Mouse (Mus musculus): ENCODE results near the gene Fbxo28. TPM values are rescaled to one million over a fixed set of nuclear protein-coding genes. Genes with fewer than 3 reads are reported as not detected.
A peak's percentile ranks its signal among the peaks of the same experiment; 100 is the strongest.

The Fbxo28 gene
- polyA plus RNA-seq, 1 experiment from 2014 or later, result 26.4 TPM

DNA sequence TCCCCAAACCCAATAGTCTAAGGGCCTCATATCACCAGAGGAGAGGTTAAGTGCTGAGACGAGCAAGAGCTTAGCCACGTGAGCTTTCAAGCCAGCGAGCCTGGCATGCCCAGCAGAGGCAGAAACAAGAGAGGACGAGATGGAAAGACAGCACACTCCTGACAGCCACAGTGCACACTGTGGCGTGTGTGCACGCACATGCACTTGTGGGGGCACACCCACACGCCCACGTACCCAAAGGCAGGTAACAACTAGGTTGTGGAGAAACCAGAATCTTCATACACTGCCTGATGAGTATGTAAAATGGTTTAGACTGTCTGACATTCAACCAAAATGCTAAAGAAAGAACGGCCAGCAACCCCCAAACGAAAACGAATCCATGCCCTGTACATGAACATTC is 60.9 kb downstream of the Fbxo28 start:
- H3K27me3 ChIP-seq (ENCODE audit: control insufficient read depth, insufficient read depth, low read length), result no peaks in the 10 kb centered on the region
- peaks cover 12% of the 10 kb centered on the region; the same call in 1 of the 2 replicates for H3K36me3 ChIP-seq (ENCODE audit: control insufficient read depth, insufficient read depth, low read length)
- H3K27ac ChIP-seq (replicated peaks; ENCODE audit: low read depth, low read length), result no peak overlapping the region
- no peak for DNase-seq (ENCODE audit: low spot score)
- H3K4me1 ChIP-seq (ENCODE audit: control insufficient read depth, insufficient read depth, low read length), result peaks cover 8% of the 10 kb centered on the region
- ATAC-seq (ENCODE audit: insufficient number of reproducible peaks, low FRiP score, low TSS enrichment, low read depth), result no peak
- 50% methylated on average over 11 of the region's 11 CpGs for WGBS
- no peaks in the 10 kb centered on the region for H3K9me3 ChIP-seq (ENCODE audit: control insufficient read depth, low read length)
- H3K4me3 ChIP-seq (ENCODE audit: low read depth, low read length), result no peak overlapping the region
- no peak overlapping the region for H3K9ac ChIP-seq (ENCODE audit: low read length)
- peak overlapping the region; percentile 71 for H3K4me2 ChIP-seq (ENCODE audit: low read depth, severe bottlenecking)

DNA sequence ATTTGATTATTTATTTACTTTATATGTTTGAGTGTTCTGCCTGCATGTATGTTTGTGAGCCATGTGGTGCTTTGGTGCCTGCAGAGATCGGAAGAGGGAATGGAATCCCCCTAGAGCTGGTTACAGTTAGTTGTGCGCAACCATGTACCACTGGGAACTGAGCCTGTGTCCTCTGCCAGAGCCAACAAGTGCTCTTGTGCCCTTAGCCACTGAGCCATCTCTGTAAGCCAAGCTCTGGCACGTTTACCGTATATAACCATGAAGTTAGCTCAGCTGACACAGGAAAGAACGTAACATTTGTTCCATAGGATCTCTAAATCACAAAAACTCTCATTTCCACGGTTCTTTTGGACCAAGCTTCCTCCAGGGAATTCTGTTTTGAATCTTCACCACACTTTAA is 61.4 kb downstream of the Fbxo28 start:
- WGBS, result 84% methylated on average over 6 of the region's 6 CpGs
- no peak overlapping the region for H3K4me3 ChIP-seq (ENCODE audit: low read depth, low read length)
- peaks cover 14% of the 10 kb centered on the region; the same call in 1 of the 2 replicates for H3K36me3 ChIP-seq (ENCODE audit: control insufficient read depth, insufficient read depth, low read length)
- no peak overlapping the region for H3K27ac ChIP-seq (replicated peaks; ENCODE audit: low read depth, low read length)
- H3K4me1 ChIP-seq (ENCODE audit: control insufficient read depth, insufficient read depth, low read length), result peaks cover 8% of the 10 kb centered on the region
- DNase-seq (ENCODE audit: low spot score) (no peak), ATAC-seq (ENCODE audit: insufficient number of reproducible peaks, low FRiP score, low TSS enrichment, low read depth) (no peak)
- H3K9me3 ChIP-seq (ENCODE audit: control insufficient read depth, low read length), result no peaks in the 10 kb centered on the region
- no peak overlapping the region for H3K4me2 ChIP-seq (ENCODE audit: low read depth, severe bottlenecking)
- H3K27me3 ChIP-seq (ENCODE audit: control insufficient read depth, insufficient read depth, low read length), result no peaks in the 10 kb centered on the region
- no peak overlapping the region for H3K9ac ChIP-seq (ENCODE audit: low read length)

DNA sequence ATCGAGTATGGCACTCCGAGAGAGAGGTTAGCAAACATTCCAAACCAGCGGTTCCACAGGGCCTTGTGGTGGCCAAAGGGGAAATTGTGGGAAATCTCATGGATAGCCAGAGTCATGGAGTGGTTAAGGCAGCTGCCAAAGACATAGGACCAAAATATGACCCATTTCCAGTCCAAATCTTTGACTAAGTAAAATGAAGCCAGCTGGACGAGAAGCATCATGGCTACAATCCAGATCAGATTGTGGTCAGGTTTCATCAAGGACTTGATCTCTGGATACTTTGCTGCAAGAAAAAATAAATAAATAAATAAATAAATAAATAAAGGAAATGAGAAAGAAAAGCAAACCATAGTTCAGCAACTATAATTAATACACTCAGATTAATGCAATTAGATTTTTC is 62.0 kb downstream of the Fbxo28 start:
- H3K9me3 ChIP-seq (ENCODE audit: control insufficient read depth, low read length), result no peaks in the 10 kb centered on the region
- 94% methylated on average over 4 of the region's 4 CpGs for WGBS
- H3K9ac ChIP-seq (ENCODE audit: low read length), result no peak overlapping the region
- no peak overlapping the region for H3K27ac ChIP-seq (replicated peaks; ENCODE audit: low read depth, low read length)
- H3K4me1 ChIP-seq (ENCODE audit: control insufficient read depth, insufficient read depth, low read length), result peaks cover 8% of the 10 kb centered on the region
- DNase-seq (ENCODE audit: low spot score) (no peak), ATAC-seq (ENCODE audit: insufficient number of reproducible peaks, low FRiP score, low TSS enrichment, low read depth) (no peak)
- H3K4me2 ChIP-seq (ENCODE audit: low read depth, severe bottlenecking), result no peak overlapping the region
- peaks cover 14% of the 10 kb centered on the region; the same call in 1 of the 2 replicates for H3K36me3 ChIP-seq (ENCODE audit: control insufficient read depth, insufficient read depth, low read length)
- no peaks in the 10 kb centered on the region for H3K27me3 ChIP-seq (ENCODE audit: control insufficient read depth, insufficient read depth, low read length)
- H3K4me3 ChIP-seq (ENCODE audit: low read depth, low read length), result no peak overlapping the region

DNA sequence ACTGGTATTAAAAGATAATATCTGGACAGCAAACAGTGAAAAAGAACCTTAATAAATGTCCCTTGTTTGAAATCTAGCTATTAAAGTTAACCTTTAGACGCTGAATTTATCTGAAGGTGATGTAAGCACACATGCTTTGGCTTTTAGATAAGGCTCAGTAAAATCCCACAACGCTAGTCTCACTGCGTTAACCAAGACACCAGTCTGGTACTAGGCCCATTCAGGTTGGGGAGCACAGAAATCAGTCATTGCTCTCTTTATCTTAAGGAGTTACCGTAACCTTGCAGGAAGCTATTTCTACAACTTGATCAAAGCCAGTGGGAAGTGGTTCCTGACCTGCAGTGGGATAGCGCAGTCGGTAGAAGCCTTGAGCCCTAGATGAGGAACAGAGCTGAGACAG is 66.3 kb downstream of the Fbxo28 start:
- Histone ChIP-seq H3K36me3 (ENCODE audit: control insufficient read depth, insufficient read depth, low read length) (peaks cover 16% of the 10 kb centered on the region; the same call in 1 of the 2 replicates), H3K4me2 (ENCODE audit: low read depth, severe bottlenecking) (no peak overlapping the region), H3K4me3 (ENCODE audit: low read depth, low read length) (no peak overlapping the region), H3K4me1 (ENCODE audit: control insufficient read depth, insufficient read depth, low read length) (no peaks in the 10 kb centered on the region; the same call in 1 of the 2 replicates), H3K9ac (ENCODE audit: low read length) (no peak overlapping the region), H3K9me3 (ENCODE audit: control insufficient read depth, low read length) (no peaks in the 10 kb centered on the region), H3K27ac (replicated peaks; ENCODE audit: low read depth, low read length) (no peak overlapping the region), H3K27me3 (ENCODE audit: control insufficient read depth, insufficient read depth, low read length) (no peaks in the 10 kb centered on the region)
- 93% methylated on average over 6 of the region's 6 CpGs for WGBS
- DNase-seq (ENCODE audit: low spot score) (no peak), ATAC-seq (ENCODE audit: insufficient number of reproducible peaks, low FRiP score, low TSS enrichment, low read depth) (no peak)

DNA sequence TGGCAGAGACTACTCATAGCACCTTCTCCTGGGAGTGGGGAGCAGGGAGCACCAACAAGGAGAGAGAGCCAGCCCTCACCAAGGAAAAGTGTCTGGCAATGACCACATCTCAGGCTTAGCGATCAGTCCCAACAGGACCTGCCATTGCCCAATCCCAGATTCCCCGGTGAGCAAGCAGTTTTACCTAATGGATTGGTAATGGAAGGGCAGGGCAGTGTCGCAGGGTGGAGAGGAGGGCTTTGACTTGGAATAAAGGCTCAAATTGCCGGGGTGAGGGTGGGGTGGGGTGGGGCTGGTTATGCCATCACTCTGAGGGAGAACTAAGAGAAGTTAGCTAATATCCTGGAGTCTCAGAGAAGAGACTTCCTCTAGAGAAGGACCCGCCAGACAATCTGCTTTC is 69.8 kb downstream of the Fbxo28 start:
- Histone ChIP-seq H3K9me3 (ENCODE audit: control insufficient read depth, low read length) (no peaks in the 10 kb centered on the region), H3K4me2 (ENCODE audit: low read depth, severe bottlenecking) (no peak overlapping the region), H3K27ac (replicated peaks; ENCODE audit: low read depth, low read length) (no peak overlapping the region), H3K4me3 (ENCODE audit: low read depth, low read length) (no peak overlapping the region), H3K4me1 (ENCODE audit: control insufficient read depth, insufficient read depth, low read length) (no peaks in the 10 kb centered on the region), H3K27me3 (ENCODE audit: control insufficient read depth, insufficient read depth, low read length) (no peaks in the 10 kb centered on the region), H3K36me3 (ENCODE audit: control insufficient read depth, insufficient read depth, low read length) (peaks cover 8% of the 10 kb centered on the region; the same call in 1 of the 2 replicates), H3K9ac (ENCODE audit: low read length) (no peak overlapping the region)
- no peak for DNase-seq (ENCODE audit: low spot score)
- no peak for ATAC-seq (ENCODE audit: insufficient number of reproducible peaks, low FRiP score, low TSS enrichment, low read depth)
- 70% methylated on average over 5 of the region's 5 CpGs for WGBS

DNA sequence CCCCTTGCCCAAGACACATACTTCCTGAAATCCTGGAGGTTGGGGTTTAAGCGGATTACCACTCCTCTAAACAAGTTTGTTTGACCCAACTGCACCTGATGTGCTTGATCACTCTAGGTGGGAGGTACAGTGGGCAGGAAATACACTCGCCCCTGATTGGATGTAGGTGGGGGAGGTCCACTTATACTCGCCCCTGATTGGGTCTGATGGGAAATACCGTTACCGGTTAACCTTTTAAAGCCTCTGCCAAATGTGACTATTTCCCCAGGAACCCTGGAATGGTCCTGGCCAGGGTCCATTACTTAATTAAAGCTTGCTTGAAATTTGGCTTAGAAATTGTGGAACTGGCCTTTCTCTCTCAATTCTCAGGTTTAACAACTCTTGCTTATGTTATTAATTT is 70.3 kb downstream of the Fbxo28 start:
- no peak overlapping the region for H3K4me3 ChIP-seq (ENCODE audit: low read depth, low read length)
- H3K9me3 ChIP-seq (ENCODE audit: control insufficient read depth, low read length), result no peaks in the 10 kb centered on the region
- 79% methylated on average over 5 of the region's 5 CpGs for WGBS
- H3K4me1 ChIP-seq (ENCODE audit: control insufficient read depth, insufficient read depth, low read length), result no peaks in the 10 kb centered on the region
- DNase-seq (ENCODE audit: low spot score) (no peak), ATAC-seq (ENCODE audit: insufficient number of reproducible peaks, low FRiP score, low TSS enrichment, low read depth) (no peak)
- no peak overlapping the region for H3K27ac ChIP-seq (replicated peaks; ENCODE audit: low read depth, low read length)
- no peak overlapping the region for H3K9ac ChIP-seq (ENCODE audit: low read length)
- H3K27me3 ChIP-seq (ENCODE audit: control insufficient read depth, insufficient read depth, low read length), result no peaks in the 10 kb centered on the region
- H3K36me3 ChIP-seq (ENCODE audit: control insufficient read depth, insufficient read depth, low read length), result 0 out of 2 replicates have a peak, but pooled peaks cover 6% of the 10 kb centered on the region
- no peak overlapping the region for H3K4me2 ChIP-seq (ENCODE audit: low read depth, severe bottlenecking)

DNA sequence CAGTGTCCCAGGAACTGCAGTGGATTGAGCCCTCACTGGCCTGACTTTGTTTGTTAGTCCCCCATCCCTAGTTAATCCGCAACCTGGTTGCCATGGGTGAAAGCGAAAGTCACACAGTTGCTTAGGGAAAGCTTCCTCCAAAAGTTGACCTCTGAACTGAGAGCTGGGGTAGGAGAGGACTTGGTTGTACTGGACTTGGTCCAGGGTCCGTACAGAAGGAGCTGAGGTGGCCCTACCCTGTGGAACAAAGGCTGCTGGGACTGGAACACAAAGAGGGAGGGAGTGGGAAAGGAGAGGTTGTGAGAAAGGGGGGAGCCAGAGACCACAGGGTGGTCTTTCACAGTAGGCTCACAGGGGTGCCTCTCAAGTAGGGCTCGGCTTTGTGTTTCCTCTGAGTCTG is 73.1 kb downstream of the Fbxo28 start:
- DNase-seq (ENCODE audit: low spot score) (no peak), ATAC-seq (ENCODE audit: insufficient number of reproducible peaks, low FRiP score, low TSS enrichment, low read depth) (no peak)
- Histone ChIP-seq H3K36me3 (ENCODE audit: control insufficient read depth, insufficient read depth, low read length) (0 out of 2 replicates have a peak, but pooled peaks cover 2% of the 10 kb centered on the region), H3K4me1 (ENCODE audit: control insufficient read depth, insufficient read depth, low read length) (no peaks in the 10 kb centered on the region), H3K9me3 (ENCODE audit: control insufficient read depth, low read length) (no peaks in the 10 kb centered on the region), H3K9ac (ENCODE audit: low read length) (no peak overlapping the region), H3K4me2 (ENCODE audit: low read depth, severe bottlenecking) (no peak overlapping the region), H3K27ac (replicated peaks; ENCODE audit: low read depth, low read length) (no peak overlapping the region), H3K4me3 (ENCODE audit: low read depth, low read length) (no peak overlapping the region), H3K27me3 (ENCODE audit: control insufficient read depth, insufficient read depth, low read length) (no peaks in the 10 kb centered on the region)
- 71% methylated on average over 4 of the region's 4 CpGs for WGBS

DNA sequence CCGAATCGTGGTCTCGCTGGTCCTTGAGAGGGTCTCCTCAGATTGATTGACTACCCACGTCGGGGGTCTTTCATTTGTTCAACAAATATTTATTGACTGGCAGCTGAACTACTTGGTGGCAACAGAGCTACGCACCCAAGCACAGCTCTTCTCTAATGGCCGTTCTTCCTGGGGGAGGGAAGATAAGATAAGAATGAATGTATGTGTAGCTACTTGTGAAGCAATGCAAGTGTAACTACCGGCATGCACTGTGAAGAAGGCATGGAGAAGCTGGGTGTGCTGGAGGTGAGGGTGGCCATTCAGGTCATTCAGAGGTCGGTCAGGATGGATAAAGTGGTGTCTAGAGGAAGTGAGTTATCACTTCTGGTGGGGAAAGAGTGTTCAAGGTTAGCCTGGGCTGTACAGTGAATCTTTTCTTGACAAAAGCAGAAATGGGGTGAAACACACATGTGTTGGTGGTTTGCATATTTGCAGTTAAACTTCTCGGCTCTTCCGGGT is 75.4 kb downstream of the Fbxo28 start:
- 93% methylated on average over 11 of the region's 11 CpGs for WGBS
- Histone ChIP-seq H3K27ac (replicated peaks; ENCODE audit: low read depth, low read length) (no peak overlapping the region), H3K27me3 (ENCODE audit: control insufficient read depth, insufficient read depth, low read length) (no peaks in the 10 kb centered on the region), H3K9me3 (ENCODE audit: control insufficient read depth, low read length) (no peaks in the 10 kb centered on the region), H3K9ac (ENCODE audit: low read length) (no peak overlapping the region), H3K36me3 (ENCODE audit: control insufficient read depth, insufficient read depth, low read length) (no peaks in the 10 kb centered on the region), H3K4me2 (ENCODE audit: low read depth, severe bottlenecking) (no peak overlapping the region), H3K4me1 (ENCODE audit: control insufficient read depth, insufficient read depth, low read length) (no peaks in the 10 kb centered on the region), H3K4me3 (ENCODE audit: low read depth, low read length) (no peak overlapping the region)
- ATAC-seq (ENCODE audit: insufficient number of reproducible peaks, low FRiP score, low TSS enrichment, low read depth), result no peak
- no peak for DNase-seq (ENCODE audit: low spot score)
